Mouse (Mus musculus): ENCODE measurements around the gene Sergef. TPM values are rescaled to one million over a fixed set of nuclear protein-coding genes. Genes with fewer than 3 reads are reported as not detected.
A peak's percentile ranks its signal among the peaks of the same experiment; 100 is the strongest.

Gene Sergef
- polyA plus RNA-seq, 1 experiment from 2014 or later: 13.3 TPM

- Histone ChIP-seq H3K27me3 (ENCODE audit: control insufficient read depth, insufficient read depth, low read depth, low read length) (no peaks in the 10 kb centered on the region), H3K4me1 (replicated peaks; ENCODE audit: control insufficient read depth, insufficient read depth, low read length) (no peaks in the 10 kb centered on the region), H3K9ac (ENCODE audit: low read length) (no peak overlapping the region), H3K27ac (ENCODE audit: low read length) (no peak overlapping the region), H3K4me2 (ENCODE audit: low read depth, low read length) (no peak overlapping the region), H3K9me3 (ENCODE audit: control insufficient read depth, low read length) (no peaks in the 10 kb centered on the region), H3K36me3 (ENCODE audit: control insufficient read depth, insufficient read depth, low read length) (no peaks in the 10 kb centered on the region), H3K4me3 (ENCODE audit: low read length) (no peak overlapping the region)
- ATAC-seq (ENCODE audit: low read depth): no peak
- WGBS: 69% methylated on average over 12 of the region's 12 CpGs
Measured at GRCm38 (mm10) chr7:46544195-46544641, 95.4 kb downstream of the Sergef start.

GRCm38 (mm10) chr7:46542117-46542516, 97.5 kb downstream of the Sergef start:
- Histone ChIP-seq H3K27ac (ENCODE audit: low read length) (no peak overlapping the region), H3K27me3 (ENCODE audit: control insufficient read depth, insufficient read depth, low read depth, low read length) (no peaks in the 10 kb centered on the region), H3K36me3 (ENCODE audit: control insufficient read depth, insufficient read depth, low read length) (no peaks in the 10 kb centered on the region), H3K4me1 (replicated peaks; ENCODE audit: control insufficient read depth, insufficient read depth, low read length) (no peaks in the 10 kb centered on the region), H3K4me2 (ENCODE audit: low read depth, low read length) (no peak overlapping the region), H3K9ac (ENCODE audit: low read length) (no peak overlapping the region), H3K9me3 (ENCODE audit: control insufficient read depth, low read length) (no peaks in the 10 kb centered on the region), H3K4me3 (ENCODE audit: low read length) (no peak overlapping the region)
- no peak for ATAC-seq (ENCODE audit: low read depth)
- WGBS: 89% methylated on average over 3 of the region's 3 CpGs

- Histone ChIP-seq H3K36me3 (ENCODE audit: control insufficient read depth, insufficient read depth, low read length) (no peaks in the 10 kb centered on the region), H3K4me2 (ENCODE audit: low read depth, low read length) (no peak overlapping the region), H3K27me3 (ENCODE audit: control insufficient read depth, insufficient read depth, low read depth, low read length) (no peaks in the 10 kb centered on the region), H3K9ac (ENCODE audit: low read length) (no peak overlapping the region), H3K4me1 (replicated peaks; ENCODE audit: control insufficient read depth, insufficient read depth, low read length) (no peaks in the 10 kb centered on the region), H3K27ac (ENCODE audit: low read length) (no peak overlapping the region), H3K9me3 (ENCODE audit: control insufficient read depth, low read length) (no peaks in the 10 kb centered on the region), H3K4me3 (ENCODE audit: low read length) (no peak overlapping the region)
- 48% methylated on average over 1 of the region's 1 CpGs for WGBS
- no peak for ATAC-seq (ENCODE audit: low read depth)
Measured at GRCm38 (mm10) chr7:46540616-46541015, 99.0 kb downstream of the Sergef start.

GRCm38 (mm10) chr7:46536456-46537097, 103.0 kb downstream of the Sergef start:
- Histone ChIP-seq H3K36me3 (ENCODE audit: control insufficient read depth, insufficient read depth, low read length) (no peaks in the 10 kb centered on the region), H3K27ac (ENCODE audit: low read length) (no peak overlapping the region), H3K9me3 (ENCODE audit: control insufficient read depth, low read length) (no peaks in the 10 kb centered on the region), H3K9ac (ENCODE audit: low read length) (no peak overlapping the region), H3K4me2 (ENCODE audit: low read depth, low read length) (no peak overlapping the region), H3K4me3 (ENCODE audit: low read length) (no peak overlapping the region), H3K4me1 (replicated peaks; ENCODE audit: control insufficient read depth, insufficient read depth, low read length) (no peaks in the 10 kb centered on the region), H3K27me3 (ENCODE audit: control insufficient read depth, insufficient read depth, low read depth, low read length) (no peaks in the 10 kb centered on the region)
- 82% methylated on average over 9 of the region's 9 CpGs for WGBS
- ATAC-seq (ENCODE audit: low read depth): no peak

- ATAC-seq (ENCODE audit: low read depth): peak; percentile 62; the same call in 1 of the 2 replicates
- no peaks in the 10 kb centered on the region for H3K27me3 ChIP-seq (ENCODE audit: control insufficient read depth, insufficient read depth, low read depth, low read length)
- H3K27ac ChIP-seq (ENCODE audit: low read length): no peak overlapping the region
- no peak overlapping the region for H3K4me3 ChIP-seq (ENCODE audit: low read length)
- no peak overlapping the region for H3K4me2 ChIP-seq (ENCODE audit: low read depth, low read length)
- H3K4me1 ChIP-seq (replicated peaks; ENCODE audit: control insufficient read depth, insufficient read depth, low read length): no peaks in the 10 kb centered on the region
- H3K9me3 ChIP-seq (ENCODE audit: control insufficient read depth, low read length): no peaks in the 10 kb centered on the region
- WGBS: 29% methylated on average over 10 of the region's 10 CpGs
- H3K36me3 ChIP-seq (ENCODE audit: control insufficient read depth, insufficient read depth, low read length): no peaks in the 10 kb centered on the region
- no peak overlapping the region for H3K9ac ChIP-seq (ENCODE audit: low read length)
Measured at GRCm38 (mm10) chr7:46535429-46535799, 104.2 kb downstream of the Sergef start.

- no peak for ATAC-seq (ENCODE audit: low read depth)
Measured at GRCm38 (mm10) chr7:46534767-46535428, 104.7 kb downstream of the Sergef start.

GRCm38 (mm10) chr7:46533518-46533917, 106.1 kb downstream of the Sergef start:
- Histone ChIP-seq H3K4me2 (ENCODE audit: low read depth, low read length) (no peak overlapping the region), H3K27ac (ENCODE audit: low read length) (no peak overlapping the region), H3K36me3 (ENCODE audit: control insufficient read depth, insufficient read depth, low read length) (no peaks in the 10 kb centered on the region), H3K27me3 (ENCODE audit: control insufficient read depth, insufficient read depth, low read depth, low read length) (no peaks in the 10 kb centered on the region), H3K9ac (ENCODE audit: low read length) (no peak overlapping the region), H3K4me1 (replicated peaks; ENCODE audit: control insufficient read depth, insufficient read depth, low read length) (no peaks in the 10 kb centered on the region), H3K4me3 (ENCODE audit: low read length) (no peak overlapping the region), H3K9me3 (ENCODE audit: control insufficient read depth, low read length) (no peaks in the 10 kb centered on the region)
- 63% methylated on average over 11 of the region's 11 CpGs for WGBS
- no peak for ATAC-seq (ENCODE audit: low read depth)

More at GRCm38 (mm10) chr7:46534767-46535428, 104.7 kb downstream of the Sergef start:
- H3K4me2 ChIP-seq (ENCODE audit: low read depth, low read length): no peak overlapping the region
- H3K36me3 ChIP-seq (ENCODE audit: control insufficient read depth, insufficient read depth, low read length): no peaks in the 10 kb centered on the region
- H3K9ac ChIP-seq (ENCODE audit: low read length): no peak overlapping the region
- H3K27ac ChIP-seq (ENCODE audit: low read length): no peak overlapping the region
- H3K4me3 ChIP-seq (ENCODE audit: low read length): no peak overlapping the region
- 78% methylated on average over 11 of the region's 11 CpGs for WGBS
- H3K9me3 ChIP-seq (ENCODE audit: control insufficient read depth, low read length): no peaks in the 10 kb centered on the region
- H3K27me3 ChIP-seq (ENCODE audit: control insufficient read depth, insufficient read depth, low read depth, low read length): no peaks in the 10 kb centered on the region
- no peaks in the 10 kb centered on the region for H3K4me1 ChIP-seq (replicated peaks; ENCODE audit: control insufficient read depth, insufficient read depth, low read length)

- H3K4me1 ChIP-seq (replicated peaks; ENCODE audit: control insufficient read depth, insufficient read depth, low read length): no peaks in the 10 kb centered on the region
- no peak overlapping the region for H3K4me3 ChIP-seq (ENCODE audit: low read length)
- H3K36me3 ChIP-seq (ENCODE audit: control insufficient read depth, insufficient read depth, low read length): no peaks in the 10 kb centered on the region
- H3K27ac ChIP-seq (ENCODE audit: low read length): no peak overlapping the region
- no peak for ATAC-seq (ENCODE audit: low read depth)
- WGBS: 70% methylated on average over 5 of the region's 5 CpGs
- no peak overlapping the region for H3K9ac ChIP-seq (ENCODE audit: low read length)
- H3K4me2 ChIP-seq (ENCODE audit: low read depth, low read length): no peak overlapping the region
- no peaks in the 10 kb centered on the region for H3K27me3 ChIP-seq (ENCODE audit: control insufficient read depth, insufficient read depth, low read depth, low read length)
- H3K9me3 ChIP-seq (ENCODE audit: control insufficient read depth, low read length): no peaks in the 10 kb centered on the region
Measured at GRCm38 (mm10) chr7:46531345-46531744, 108.3 kb downstream of the Sergef start.

GRCm38 (mm10) chr7:46529930-46530329, 109.7 kb downstream of the Sergef start:
- Histone ChIP-seq H3K9me3 (ENCODE audit: control insufficient read depth, low read length) (no peaks in the 10 kb centered on the region), H3K4me2 (ENCODE audit: low read depth, low read length) (no peak overlapping the region), H3K4me1 (replicated peaks; ENCODE audit: control insufficient read depth, insufficient read depth, low read length) (no peaks in the 10 kb centered on the region), H3K9ac (ENCODE audit: low read length) (no peak overlapping the region), H3K36me3 (ENCODE audit: control insufficient read depth, insufficient read depth, low read length) (no peaks in the 10 kb centered on the region), H3K27me3 (ENCODE audit: control insufficient read depth, insufficient read depth, low read depth, low read length) (no peaks in the 10 kb centered on the region), H3K4me3 (ENCODE audit: low read length) (no peak overlapping the region), H3K27ac (ENCODE audit: low read length) (no peak overlapping the region)
- ATAC-seq (ENCODE audit: low read depth): no peak
- 62% methylated on average over 8 of the region's 8 CpGs for WGBS
